Mouse (Mus musculus): Measurements from ENCODE around the gene Cdk4. TPM values are rescaled to one million over a fixed set of nuclear protein-coding genes. Genes with fewer than 3 reads are reported as not detected.
"Not testable (repeated sequence)": the region's sequence is repeated elsewhere in the genome, so short reads cannot be mapped to it uniquely, and the experiment has no call there.

The Cdk4 gene
- polyA plus RNA-seq, 1 experiment from 2014 or later, result 657 TPM

GRCm38 (mm10) chr10:127069281-127070189 is 6.2 kb downstream of the Cdk4 start:
- Histone ChIP-seq H3K27ac (ENCODE audit: low read depth, low read length) (peak overlapping the region; percentile 71), H3K4me2 (ENCODE audit: low read depth, low read length) (peak overlapping the region; percentile 98), H3K4me1 (ENCODE audit: control insufficient read depth, insufficient read depth, low read length) (peaks cover 29% of the 10 kb centered on the region), H3K9ac (replicated peaks; ENCODE audit: low read depth, low read length) (peak overlapping the region; percentile 33), H3K9me3 (ENCODE audit: control insufficient read depth, low read length) (no peaks in the 10 kb centered on the region), H3K27me3 (ENCODE audit: control insufficient read depth, insufficient read depth, low read length) (no peaks in the 10 kb centered on the region), H3K4me3 (ENCODE audit: low read depth, low read length) (peak overlapping the region; percentile 38), H3K36me3 (ENCODE audit: control insufficient read depth, insufficient read depth, low read length) (peaks cover 37% of the 10 kb centered on the region)
- 12% methylated on average over 30 of the region's 30 CpGs for WGBS
- peak; percentile 79 for ATAC-seq (ENCODE audit: low read depth)

DNA sequence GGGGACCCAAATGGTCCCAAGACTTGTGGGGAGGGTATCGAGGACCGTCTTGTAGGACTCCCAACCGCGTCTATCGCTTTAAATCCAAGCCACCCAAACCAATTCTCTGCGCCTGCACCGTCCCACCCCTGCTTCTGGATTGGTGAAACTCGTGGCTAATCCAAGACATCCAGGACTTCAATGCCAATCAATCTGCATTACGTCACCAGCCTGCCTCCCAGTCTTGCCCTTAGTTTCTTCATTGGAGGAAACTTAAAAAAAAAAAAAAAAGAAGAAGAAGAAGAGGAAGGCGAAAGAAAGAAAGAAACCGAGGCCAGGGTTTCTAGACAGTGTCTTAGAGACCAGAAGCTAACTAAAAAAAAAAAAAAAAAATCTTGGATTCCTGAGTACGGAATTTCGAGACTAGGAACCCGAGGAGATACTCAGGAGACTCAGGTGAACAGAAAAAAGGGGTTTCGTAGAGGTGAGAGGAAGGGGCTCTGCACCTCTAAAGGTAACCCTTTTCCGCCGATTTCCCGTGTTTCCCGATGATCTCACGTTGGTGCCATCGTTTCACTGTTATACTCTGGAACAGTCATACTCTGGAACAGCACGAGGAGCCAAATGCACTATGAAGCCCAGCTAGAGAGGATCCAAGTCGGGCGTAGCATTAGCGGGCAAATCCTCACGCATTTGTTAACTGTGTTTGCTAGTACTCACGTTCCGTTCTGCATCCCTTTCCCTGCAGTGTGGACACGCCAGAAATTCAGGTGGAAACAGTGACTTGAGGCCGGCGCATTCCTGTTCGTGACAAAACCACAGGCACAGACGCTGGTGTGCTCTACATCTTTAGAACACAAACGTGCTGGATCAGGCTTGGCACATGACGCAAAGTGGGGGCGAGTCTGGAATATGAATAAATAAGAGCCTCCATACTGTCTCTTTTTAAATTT is 7.1 kb downstream of the Cdk4 start, which contains the start of gene Tspan31:
TSS of gene Tspan31 (minus strand) at position 75 of the 932 bp plus-strand sequence.
- WGBS, result 2% methylated on average over 36 of the region's 36 CpGs
- ATAC-seq (ENCODE audit: low read depth), result peak; percentile 93
- no peaks in the 10 kb centered on the region for H3K9me3 ChIP-seq (ENCODE audit: control insufficient read depth, low read length)
- H3K27ac ChIP-seq (ENCODE audit: low read depth, low read length), result peak within 1 kb of the TSS; percentile 71
- peak within 1 kb of the TSS; percentile 98 for H3K4me2 ChIP-seq (ENCODE audit: low read depth, low read length)
- H3K4me1 ChIP-seq (ENCODE audit: control insufficient read depth, insufficient read depth, low read length), result peaks cover 23% of the 10 kb centered on the region
- peaks cover 29% of the 10 kb centered on the region for H3K36me3 ChIP-seq (ENCODE audit: control insufficient read depth, insufficient read depth, low read length)
- H3K9ac ChIP-seq (replicated peaks; ENCODE audit: low read depth, low read length), result peak within 1 kb of the TSS; percentile 53
- peak within 1 kb of the TSS; percentile 38 for H3K4me3 ChIP-seq (ENCODE audit: low read depth, low read length)
- no peaks in the 10 kb centered on the region for H3K27me3 ChIP-seq (ENCODE audit: control insufficient read depth, insufficient read depth, low read length)

- no peak for ATAC-seq (ENCODE audit: low read depth)
- H3K27ac ChIP-seq (ENCODE audit: low read depth, low read length), result no peak overlapping the region
Observed at GRCm38 (mm10) chr10:127071203-127071602, 7.9 kb downstream of the Cdk4 start.

DNA sequence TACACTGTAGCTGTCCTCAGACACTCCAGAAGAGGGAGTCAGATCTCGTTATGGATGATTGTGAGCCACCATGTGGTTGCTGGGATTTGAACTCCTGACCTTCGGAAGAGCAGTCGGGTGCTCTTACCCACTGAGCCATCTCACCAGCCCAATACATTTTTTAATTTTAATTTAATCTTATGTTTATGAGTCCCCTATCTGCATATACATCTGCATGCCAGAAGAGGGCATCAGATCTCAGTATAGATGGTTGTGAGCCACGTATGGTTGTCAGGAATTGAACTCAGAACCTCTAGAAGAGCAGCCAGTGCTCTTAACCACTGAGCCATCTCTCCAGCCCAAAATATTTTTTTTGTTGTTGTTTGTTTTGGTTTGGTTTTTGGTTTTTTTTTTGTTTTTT is 8.9 kb downstream of the Cdk4 start:
- Histone ChIP-seq H3K36me3 (ENCODE audit: control insufficient read depth, insufficient read depth, low read length) (peaks cover 11% of the 10 kb centered on the region), H3K4me1 (ENCODE audit: control insufficient read depth, insufficient read depth, low read length) (peaks cover 23% of the 10 kb centered on the region)
- ATAC-seq (ENCODE audit: low read depth); H3K4me2 ChIP-seq (ENCODE audit: low read depth, low read length); H3K27me3 ChIP-seq (ENCODE audit: control insufficient read depth, insufficient read depth, low read length); H3K27ac ChIP-seq (ENCODE audit: low read depth, low read length); H3K4me3 ChIP-seq (ENCODE audit: low read depth, low read length); H3K9me3 ChIP-seq (ENCODE audit: control insufficient read depth, low read length); H3K9ac ChIP-seq (replicated peaks; ENCODE audit: low read depth, low read length): not testable (repeated sequence)
- 90% methylated on average over 4 of the region's 4 CpGs for WGBS

More at GRCm38 (mm10) chr10:127071203-127071602, 7.9 kb downstream of the Cdk4 start:
- no peak overlapping the region for H3K9ac ChIP-seq (replicated peaks; ENCODE audit: low read depth, low read length)
- 76% methylated on average over 9 of the region's 9 CpGs for WGBS
- peaks cover 23% of the 10 kb centered on the region for H3K4me1 ChIP-seq (ENCODE audit: control insufficient read depth, insufficient read depth, low read length)
- H3K27me3 ChIP-seq (ENCODE audit: control insufficient read depth, insufficient read depth, low read length), result no peaks in the 10 kb centered on the region
- peak overlapping the region; percentile 56 for H3K4me2 ChIP-seq (ENCODE audit: low read depth, low read length)
- H3K36me3 ChIP-seq (ENCODE audit: control insufficient read depth, insufficient read depth, low read length), result peaks cover 21% of the 10 kb centered on the region
- no peaks in the 10 kb centered on the region for H3K9me3 ChIP-seq (ENCODE audit: control insufficient read depth, low read length)
- peak overlapping the region; percentile 38 for H3K4me3 ChIP-seq (ENCODE audit: low read depth, low read length)

GRCm38 (mm10) chr10:127072969-127073368 is 9.6 kb downstream of the Cdk4 start:
- not testable (repeated sequence) for H3K27me3 ChIP-seq (ENCODE audit: control insufficient read depth, insufficient read depth, low read length); H3K36me3 ChIP-seq (ENCODE audit: control insufficient read depth, insufficient read depth, low read length); H3K9ac ChIP-seq (replicated peaks; ENCODE audit: low read depth, low read length); H3K9me3 ChIP-seq (ENCODE audit: control insufficient read depth, low read length); ATAC-seq (ENCODE audit: low read depth); H3K27ac ChIP-seq (ENCODE audit: low read depth, low read length); H3K4me3 ChIP-seq (ENCODE audit: low read depth, low read length); H3K4me2 ChIP-seq (ENCODE audit: low read depth, low read length)
- peaks cover 27% of the 10 kb centered on the region for H3K4me1 ChIP-seq (ENCODE audit: control insufficient read depth, insufficient read depth, low read length)
- 93% methylated on average over 2 of the region's 2 CpGs for WGBS

DNA sequence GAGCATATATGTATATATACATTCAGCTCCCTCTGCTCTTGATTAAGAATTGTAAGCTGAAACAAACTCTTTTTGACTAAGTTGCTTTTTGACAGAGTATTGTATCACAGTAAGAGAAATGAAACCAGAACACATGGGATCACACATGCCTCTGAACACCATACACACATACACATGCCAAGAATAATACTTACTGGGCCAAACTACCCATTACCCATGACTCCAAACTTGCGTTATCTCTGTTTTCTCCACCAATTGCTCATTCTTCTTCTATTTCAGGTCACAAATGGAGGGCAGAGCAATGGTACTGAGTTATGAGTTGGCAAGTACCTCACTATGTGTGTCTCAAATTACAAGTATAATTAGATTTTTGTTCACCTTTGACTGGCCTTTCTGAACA is 10.6 kb downstream of the Cdk4 start:
- no peaks in the 10 kb centered on the region for H3K27me3 ChIP-seq (ENCODE audit: control insufficient read depth, insufficient read depth, low read length)
- WGBS, result 93% methylated on average over 1 of the region's 1 CpGs
- no peak for ATAC-seq (ENCODE audit: low read depth)

GRCm38 (mm10) chr10:127075080-127075479 is 11.7 kb downstream of the Cdk4 start, which contains the start of gene Agap2:
Gene Agap2, plus strand, starts transcription at chr10:127075284.
- Histone ChIP-seq H3K27me3 (ENCODE audit: control insufficient read depth, insufficient read depth, low read length) (0 out of 2 replicates have a peak, but pooled peaks cover 4% of the 10 kb centered on the region), H3K4me3 (ENCODE audit: low read depth, low read length) (no peak within 1 kb of the TSS), H3K4me2 (ENCODE audit: low read depth, low read length) (no peak within 1 kb of the TSS), H3K36me3 (ENCODE audit: control insufficient read depth, insufficient read depth, low read length) (no peaks in the 10 kb centered on the region), H3K27ac (ENCODE audit: low read depth, low read length) (no peak within 1 kb of the TSS), H3K9me3 (ENCODE audit: control insufficient read depth, low read length) (no peaks in the 10 kb centered on the region), H3K9ac (replicated peaks; ENCODE audit: low read depth, low read length) (no peak within 1 kb of the TSS), H3K4me1 (ENCODE audit: control insufficient read depth, insufficient read depth, low read length) (peaks cover 15% of the 10 kb centered on the region)
- no peak for ATAC-seq (ENCODE audit: low read depth)
- 75% methylated on average over 9 of the region's 9 CpGs for WGBS

More for the DNA sequence above, 10.6 kb downstream of the Cdk4 start:
- no peak overlapping the region for H3K9ac ChIP-seq (replicated peaks; ENCODE audit: low read depth, low read length)
- H3K9me3 ChIP-seq (ENCODE audit: control insufficient read depth, low read length), result no peaks in the 10 kb centered on the region
- H3K27ac ChIP-seq (ENCODE audit: low read depth, low read length), result no peak overlapping the region
- H3K4me2 ChIP-seq (ENCODE audit: low read depth, low read length), result no peak overlapping the region
- H3K4me3 ChIP-seq (ENCODE audit: low read depth, low read length), result no peak overlapping the region
- H3K36me3 ChIP-seq (ENCODE audit: control insufficient read depth, insufficient read depth, low read length), result no peaks in the 10 kb centered on the region
- peaks cover 21% of the 10 kb centered on the region for H3K4me1 ChIP-seq (ENCODE audit: control insufficient read depth, insufficient read depth, low read length)

DNA sequence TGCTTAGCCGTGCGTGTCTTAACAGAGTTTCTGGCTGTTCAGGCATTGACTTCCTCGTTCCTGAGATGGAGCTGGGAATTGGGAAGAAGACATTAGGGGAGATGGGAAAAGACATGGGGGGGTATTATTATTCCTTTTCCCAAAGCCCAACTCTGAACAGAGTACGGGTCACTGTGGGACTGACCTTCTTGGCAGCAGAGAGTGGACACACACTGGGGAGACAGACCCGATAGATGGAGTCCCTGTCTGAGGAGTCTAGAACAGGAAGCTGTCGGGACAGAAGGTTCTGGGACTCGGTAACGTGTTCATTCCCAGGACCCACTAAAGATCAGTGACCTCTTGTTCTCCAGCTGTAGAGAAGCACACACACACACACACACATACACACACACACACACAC is 12.3 kb downstream of the Cdk4 start:
- Histone ChIP-seq H3K4me2 (ENCODE audit: low read depth, low read length) (no peak overlapping the region), H3K9ac (replicated peaks; ENCODE audit: low read depth, low read length) (no peak overlapping the region), H3K4me3 (ENCODE audit: low read depth, low read length) (no peak overlapping the region), H3K27ac (ENCODE audit: low read depth, low read length) (no peak overlapping the region), H3K4me1 (ENCODE audit: control insufficient read depth, insufficient read depth, low read length) (peaks cover 21% of the 10 kb centered on the region), H3K9me3 (ENCODE audit: control insufficient read depth, low read length) (no peaks in the 10 kb centered on the region), H3K27me3 (ENCODE audit: control insufficient read depth, insufficient read depth, low read length) (0 out of 2 replicates have a peak, but pooled peaks cover 4% of the 10 kb centered on the region), H3K36me3 (ENCODE audit: control insufficient read depth, insufficient read depth, low read length) (no peaks in the 10 kb centered on the region)
- ATAC-seq (ENCODE audit: low read depth), result no peak
- 85% methylated on average over 8 of the region's 8 CpGs for WGBS

Data from neural tube, embryonic 14.5 days (tissue).